Mouse (Mus musculus) liver, embryonic 14.5 days (tissue): Measurements from ENCODE around the gene Akr1b8. TPM values are rescaled to one million over a fixed set of nuclear protein-coding genes. Genes with fewer than 3 reads are reported as not detected.
"Not testable (repeated sequence)": the region's sequence is repeated elsewhere in the genome, so short reads cannot be mapped to it uniquely, and the experiment has no call there.

Experiments
- ATAC-seq: fragments of 200-750 bp; cut with Nextera tagmentation; 2 replicates; pipeline ENCODE4 v1.8.0; 2017; ENCODE audit warnings: moderate number of reproducible peaks, mild to moderate bottlenecking, moderate library complexity; ENCODE audit not compliant: insufficient read depth
- DNase-seq, 3 experiments: peaks; one replicate each; pipeline ENCODE4 v3.0.0-alpha.2; 2012 to 2013; ENCODE audit warnings: low read depth in 3 of 3, low spot score in 3 of 3
- H3K27ac ChIP-seq: fragments of 300-500 bp; sonication (generic); 2 replicates; pipeline ENCODE4 v1.5.1; 2014; ENCODE audit warnings: moderate library complexity, mild to moderate bottlenecking, control low read depth, inconsistent platforms
- H3K27me3 ChIP-seq: fragments of 300-500 bp; sonication (generic); 2 replicates; pipeline ENCODE4 v1.6.1; 2014; ENCODE audit warnings: mild to moderate bottlenecking, low read length, moderate library complexity; ENCODE audit not compliant: control insufficient read depth, insufficient read depth
- H3K36me3 ChIP-seq: fragments of 300-500 bp; sonication (generic); replicated peaks from 2 replicates; pipeline ENCODE4 v1.6.1; 2014; ENCODE audit warnings: low read depth; ENCODE audit not compliant: control insufficient read depth, insufficient read depth
- H3K4me1 ChIP-seq, 2 experiments: fragments of 200-500 bp in 1 of 2; fragments of 300-500 bp in 1 of 2; sonication (generic) in 1 of 2; replicated peaks; 2 replicates each; pipeline ENCODE4 v1.6.1; 2012 to 2014; ENCODE audit warnings: antibody characterized with exemption in 1 of 2, inconsistent platforms in 1 of 2, low read length in 1 of 2; ENCODE audit not compliant: control insufficient read depth in 2 of 2, insufficient read depth in 2 of 2
- H3K4me2 ChIP-seq: fragments of 300-500 bp; sonication (generic); 2 replicates; pipeline ENCODE4 v1.6.1; 2014; ENCODE audit warnings: low read depth, mild to moderate bottlenecking, control low read depth, moderate library complexity
- H3K4me3 ChIP-seq, 2 experiments: fragments of 200-500 bp in 1 of 2; fragments of 300-500 bp in 1 of 2; sonication (generic) in 1 of 2; 2 replicates each; pipeline ENCODE4 v1.5.1; 2012 to 2014; ENCODE audit warnings: low read depth in 2 of 2, low read length in 2 of 2, mild to moderate bottlenecking in 2 of 2, control low read depth in 1 of 2, inconsistent platforms in 1 of 2, moderate library complexity in 1 of 2; ENCODE audit not compliant: insufficient read depth in 1 of 2
- H3K9ac ChIP-seq: fragments of 300-500 bp; sonication (generic); replicated peaks from 2 replicates; pipeline ENCODE4 v1.6.1; 2014; ENCODE audit warnings: mild to moderate bottlenecking, control low read depth, moderate library complexity
- H3K9me3 ChIP-seq: fragments of 300-500 bp; sonication (generic); 2 replicates; pipeline ENCODE4 v1.6.1; 2016; ENCODE audit warnings: low read length, mixed read lengths; ENCODE audit not compliant: control insufficient read depth
- CTCF ChIP-seq: IDR thresholded peaks from 2 replicates; pipeline ENCODE4 v1.5.1; 2016; ENCODE audit warnings: antibody characterized with exemption, low read depth, control low read depth
- EP300 ChIP-seq: IDR thresholded peaks from 2 replicates; pipeline ENCODE4 v1.6.1; 2016; ENCODE audit warnings: antibody characterized with exemption, low read depth
- WGBS: fragments of 180-500 bp; shearing (Covaris S2); extraction: QIAGEN DNeasy Blood & Tissue Kit; methylation state at CpG from one replicate; pipeline ENCODE4 v1.1.7; 2014; ENCODE audit not compliant: insufficient replicate concordance; 5-methylcytosine and 5-hydroxymethylcytosine counted together
- polyA plus RNA-seq, 2 experiments: library from polyadenylated mRNA; depleted of rRNA in 1 of 2; stranded (reverse) in 1 of 2; unstranded in 1 of 2; fragments of >200 nt; fragmentation: Nextera tagmentation in 1 of 2; extraction: Ambion mirVana in 1 of 2; gene quantifications; 2 replicates each; pipeline versions ENCODE4 v1.2.1 to v1.2.3; 2012 to 2014

Akr1b8 gene
- polyA plus RNA-seq, 2 experiments: 4.2 to 4.7 TPM

DNA sequence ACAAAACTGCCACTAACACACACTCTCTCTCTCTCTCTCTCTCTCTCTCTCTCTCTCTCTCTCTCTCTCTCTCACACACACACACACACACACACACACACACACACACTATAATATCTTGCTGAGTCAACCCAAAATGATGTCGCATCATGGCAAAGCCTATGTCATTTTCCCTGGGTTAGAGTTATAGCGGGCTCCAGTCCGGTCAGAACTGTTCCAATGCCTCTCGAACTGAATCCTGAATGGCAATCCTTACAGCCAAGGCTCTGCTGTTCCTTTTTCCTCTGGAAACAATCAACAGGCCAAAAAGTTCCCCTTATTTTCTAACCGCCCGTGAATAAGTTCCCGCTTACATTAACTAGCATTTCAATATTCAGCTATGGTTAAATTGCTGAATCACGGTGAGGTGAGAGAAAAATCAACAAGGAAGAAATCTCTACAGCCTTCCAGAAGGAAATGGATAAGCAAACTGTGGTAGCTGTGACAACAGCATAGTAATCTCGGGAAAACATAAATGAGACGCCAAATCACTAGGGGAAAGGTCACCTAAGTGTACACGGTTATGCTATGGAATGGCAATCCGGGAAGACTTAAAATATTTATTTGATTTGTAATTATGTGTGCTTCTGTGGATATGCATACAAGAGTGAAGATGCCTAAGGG, 3.8 kb upstream of the Akr1b8 start:
- DNase-seq (no peak), ATAC-seq (no peak)
- no peak for TF ChIP-seq EP300
- no peak for TF ChIP-seq CTCF
- Histone ChIP-seq H3K9me3 (no peaks in the 10 kb centered on the region), H3K9ac (no peak overlapping the region), H3K4me1 (no peaks in the 10 kb centered on the region; a peak in 1 of 4 replicates), H3K36me3 (no peaks in the 10 kb centered on the region), H3K27ac (no peak overlapping the region), H3K27me3 (no peaks in the 10 kb centered on the region), H3K4me2 (no peak overlapping the region), H3K4me3 (no peak overlapping the region)
- WGBS: 62% methylated on average over 12 of the region's 12 CpGs

DNA sequence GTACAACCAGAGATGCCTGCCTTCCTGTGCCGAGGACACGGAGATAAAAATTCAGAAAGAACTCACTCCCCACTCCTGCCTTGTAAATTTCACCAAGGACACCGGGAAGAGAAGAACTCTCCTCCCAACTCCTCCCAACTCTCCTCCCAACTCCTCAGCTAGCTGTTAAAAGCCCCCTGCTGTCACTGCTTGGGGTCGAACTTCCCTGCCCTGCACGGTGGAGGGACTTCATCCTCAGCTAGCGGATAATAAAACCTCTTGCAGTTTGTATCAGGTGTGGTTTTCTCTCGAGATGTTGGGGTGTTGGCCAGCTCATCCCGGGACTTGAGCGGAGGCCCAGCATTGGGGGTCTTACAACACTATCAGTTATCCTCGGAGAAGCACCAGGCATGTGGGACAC, 2.4 kb upstream of the Akr1b8 start:
- not testable (repeated sequence) for H3K27me3 ChIP-seq, H3K36me3 ChIP-seq, H3K4me1 ChIP-seq, H3K9ac ChIP-seq, DNase-seq, H3K4me3 ChIP-seq, ATAC-seq, H3K27ac ChIP-seq, H3K4me2 ChIP-seq, H3K9me3 ChIP-seq
- WGBS: 46% methylated on average over 10 of the region's 10 CpGs

DNA sequence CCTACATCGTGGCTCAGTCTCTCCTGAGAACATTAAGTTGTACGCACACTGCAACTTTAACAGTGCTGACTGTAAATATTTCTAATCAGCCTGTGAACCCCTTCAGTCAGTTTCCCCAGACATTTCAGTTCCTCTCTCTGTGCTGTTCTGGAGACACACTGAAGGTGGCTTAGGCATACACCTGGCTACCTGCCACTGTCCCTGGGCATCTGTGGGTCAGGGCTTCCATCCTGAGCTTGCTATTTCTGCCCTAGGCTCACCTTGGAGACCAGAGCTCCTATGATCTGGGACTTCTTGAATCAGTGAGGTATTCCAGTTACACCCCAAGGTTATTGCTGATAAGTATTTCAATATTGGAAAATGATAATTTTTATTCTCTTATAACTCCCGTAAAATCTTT, 1.5 kb upstream of the Akr1b8 start:
- no peak overlapping the region for H3K27ac ChIP-seq
- TF ChIP-seq CTCF: no peak

DNA sequence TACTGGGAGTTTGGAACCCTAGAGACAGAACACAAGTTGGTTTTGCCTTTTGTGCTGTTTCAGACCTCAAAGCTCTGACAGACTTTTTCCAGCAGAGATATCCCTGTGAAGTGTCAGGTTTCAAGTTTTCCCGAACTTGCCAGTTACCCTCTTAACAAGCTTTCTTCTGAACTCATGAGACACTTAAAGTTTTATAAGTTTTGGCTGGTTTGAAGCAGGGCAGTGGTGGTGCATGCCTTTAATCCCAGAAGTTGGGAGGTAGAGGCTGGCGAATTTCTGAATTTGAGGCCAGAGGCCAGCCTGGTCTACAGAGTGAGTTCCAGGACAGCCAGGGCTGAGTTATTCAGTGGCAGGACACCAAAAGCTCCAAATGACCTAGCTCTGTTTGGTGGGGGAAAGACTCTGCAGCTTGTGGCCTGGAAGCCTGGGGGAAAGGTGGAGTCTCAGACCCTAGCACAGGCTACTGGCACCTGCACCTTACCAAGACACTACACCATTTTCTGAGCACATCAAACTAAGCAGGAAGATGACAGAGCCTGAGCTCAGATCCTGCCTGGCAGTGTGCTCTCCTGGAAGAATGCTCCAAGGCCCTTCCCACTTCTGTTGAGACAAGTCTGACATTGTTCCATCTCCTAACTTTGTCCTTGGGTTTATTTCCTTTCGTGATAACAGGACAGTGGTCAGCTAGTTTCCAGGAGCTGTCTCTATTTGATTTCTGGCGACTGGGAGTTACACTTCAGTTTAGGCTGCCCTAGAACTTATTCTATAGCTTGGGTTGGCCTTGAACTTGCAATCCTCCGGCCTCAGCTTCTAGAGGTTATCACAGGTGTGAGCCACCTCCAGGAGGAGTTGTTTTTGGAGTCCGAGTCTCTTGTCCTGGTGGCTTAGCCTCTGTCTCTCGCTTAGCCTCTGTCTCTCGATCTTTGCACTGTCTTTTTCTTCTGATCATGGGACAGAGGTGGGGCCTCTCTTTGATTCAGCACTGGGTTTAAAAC, 732 bp downstream of the Akr1b8 start:
- TF ChIP-seq CTCF (no peak), EP300 (no peak)
- Histone ChIP-seq H3K4me3 (no peak overlapping the region), H3K9ac (no peak overlapping the region), H3K36me3 (no peaks in the 10 kb centered on the region), H3K27ac (no peak overlapping the region), H3K4me2 (peak overlapping the region; percentile 55; the same call in 1 of the 2 replicates), H3K9me3 (no peaks in the 10 kb centered on the region), H3K27me3 (no peaks in the 10 kb centered on the region), H3K4me1 (no peaks in the 10 kb centered on the region; a peak in 1 of 4 replicates)
- WGBS: 47% methylated on average over 8 of the region's 8 CpGs
- DNase-seq: no peak
- no peak for ATAC-seq

More for the DNA sequence above, 1.5 kb upstream of the Akr1b8 start:
- DNase-seq (no peak), ATAC-seq (no peak)
- 67% methylated on average over 3 of the region's 3 CpGs for WGBS
- Histone ChIP-seq H3K4me1 (no peaks in the 10 kb centered on the region; a peak in 1 of 4 replicates), H3K27me3 (no peaks in the 10 kb centered on the region), H3K4me3 (no peak overlapping the region), H3K9me3 (no peaks in the 10 kb centered on the region), H3K9ac (no peak overlapping the region), H3K36me3 (no peaks in the 10 kb centered on the region), H3K4me2 (no peak overlapping the region)

DNA sequence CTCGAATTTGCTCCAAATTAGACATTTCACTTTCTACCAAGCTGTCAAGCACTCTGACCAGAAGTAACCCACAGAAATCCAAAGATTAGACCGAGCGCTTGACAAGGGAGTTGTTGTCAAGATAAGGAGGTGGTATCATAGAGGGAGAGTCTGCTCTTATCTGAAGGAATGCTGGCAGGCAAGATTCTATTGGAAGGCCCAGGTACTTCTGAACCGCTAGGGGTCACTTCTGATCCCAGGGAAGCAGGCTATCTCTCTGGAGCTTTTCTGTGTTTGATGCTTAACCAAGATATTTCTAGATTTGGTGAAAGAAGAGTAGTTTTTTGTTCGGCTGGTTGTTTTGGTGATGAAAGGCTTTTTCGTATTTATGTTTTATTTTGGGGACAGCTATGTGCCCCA, 1.4 kb downstream of the Akr1b8 start:
- no peaks in the 10 kb centered on the region for H3K9me3 ChIP-seq
- H3K4me3 ChIP-seq: no peak overlapping the region
- H3K9ac ChIP-seq: no peak overlapping the region
- ATAC-seq (no peak), DNase-seq (no peak)
- H3K27me3 ChIP-seq: no peaks in the 10 kb centered on the region
- no peak for TF ChIP-seq CTCF
- TF ChIP-seq EP300: no peak
- 38% methylated on average over 6 of the region's 6 CpGs for WGBS
- H3K36me3 ChIP-seq: no peaks in the 10 kb centered on the region
- H3K4me2 ChIP-seq: no peak overlapping the region
- H3K27ac ChIP-seq: no peak overlapping the region
- H3K4me1 ChIP-seq: no peaks in the 10 kb centered on the region; a peak in 1 of 4 replicates
